Mouse (Mus musculus): ENCODE measurements around the gene Rbm38. TPM values are rescaled to one million over a fixed set of nuclear protein-coding genes. Genes with fewer than 3 reads are reported as not detected.

Rbm38 gene
- polyA plus RNA-seq, 1 experiment from 2014 or later = 147 TPM

GRCm38 (mm10) chr2:173083712-173084475, 63.6 kb downstream of the Rbm38 start:
- 10% methylated on average over 13 of the region's 13 CpGs for WGBS
- peak overlapping the region; percentile 33; the same call in 1 of the 2 replicates for H3K9ac ChIP-seq
- ATAC-seq (ENCODE audit: insufficient number of reproducible peaks, low FRiP score) = peak; percentile 58

More at GRCm38 (mm10) chr2:173083712-173084475, 63.6 kb downstream of the Rbm38 start:
- Histone ChIP-seq H3K4me1 (replicated peaks) (peaks cover 53% of the 10 kb centered on the region), H3K4me2 (peak overlapping the region; percentile 30), H3K36me3 (no peaks in the 10 kb centered on the region), H3K9me3 (replicated peaks) (no peaks in the 10 kb centered on the region), H3K27me3 (replicated peaks) (no peaks in the 10 kb centered on the region), H3K4me3 (no peak overlapping the region), H3K27ac (ENCODE audit: poor library complexity, severe bottlenecking) (peak overlapping the region; percentile 63)

Other genes starting within 250 kb of the Rbm38 start
- gene Bmp7, start 80.2 kb upstream of the Rbm38 start, polyA plus RNA-seq (2016; fragmentation: Nextera tagmentation; extraction: Ambion mirVana) = 67.2 and 70.8 TPM in 2 replicates
- 0.26 and 0.30 TPM in 2 replicates for gene Spo11, start 42.8 kb upstream of the Rbm38 start, polyA plus RNA-seq (2016; fragmentation: Nextera tagmentation; extraction: Ambion mirVana)
- gene Rae1, start 20.4 kb upstream of the Rbm38 start, polyA plus RNA-seq (2016; fragmentation: Nextera tagmentation; extraction: Ambion mirVana) = 102 and 103 TPM in 2 replicates
- gene Ctcfl, start 99.0 kb downstream of the Rbm38 start, polyA plus RNA-seq (2016; fragmentation: Nextera tagmentation; extraction: Ambion mirVana) = 0.70 and 0.86 TPM in 2 replicates
- gene Pck1, start 132.6 kb downstream of the Rbm38 start, polyA plus RNA-seq (2016; fragmentation: Nextera tagmentation; extraction: Ambion mirVana) = 0.09 and 0.19 TPM in 2 replicates
- gene Zbp1, start 198.4 kb downstream of the Rbm38 start, polyA plus RNA-seq (2016; fragmentation: Nextera tagmentation; extraction: Ambion mirVana) = not detected in 2 replicates

Measured in heart, embryonic 12.5 days (tissue).